Mouse (Mus musculus) MEL (cell line): ENCODE data around the gene Grb7. TPM values are rescaled to one million over a fixed set of nuclear protein-coding genes. Genes with fewer than 3 reads are reported as not detected.

Experiments
- DNase-seq: peaks from one replicate; pipeline ENCODE4 v3.0.0; 2011; ENCODE audit warnings: low read depth, low spot score
- H3K27ac ChIP-seq: 2 replicates; pipeline ENCODE4 v1.5.1; 2012; ENCODE audit warnings: low read depth, mild to moderate bottlenecking, control low read depth, low read length, moderate library complexity; ENCODE audit not compliant: control insufficient read depth
- H3K27me3 ChIP-seq, 2 experiments: fragments of 150-350 bp in 1 of 2; sonication (generic) in 1 of 2; 2 replicates each; pipeline ENCODE4 v1.6.1; 2012; ENCODE audit warnings: low read length in 2 of 2, mild to moderate bottlenecking in 2 of 2, improper control_type of control experiment in 1 of 2, moderate library complexity in 1 of 2; ENCODE audit not compliant: insufficient read depth in 2 of 2, control insufficient read depth in 1 of 2
- H3K36me3 ChIP-seq, 2 experiments: 2 replicates each; pipeline ENCODE4 v1.6.1; 2012 to 2014; ENCODE audit warnings: low read length in 2 of 2, improper control_type of control experiment in 1 of 2, inconsistent platforms in 1 of 2, mild to moderate bottlenecking in 1 of 2; ENCODE audit not compliant: insufficient read depth in 2 of 2, control insufficient read depth in 1 of 2
- H3K4me1 ChIP-seq, 2 experiments: fragments of 150-350 bp in 1 of 2; sonication (generic) in 1 of 2; 2 replicates each; pipeline ENCODE4 v1.6.1; 2012; ENCODE audit warnings: low read length in 2 of 2, improper control_type of control experiment in 1 of 2, mild to moderate bottlenecking in 1 of 2; ENCODE audit not compliant: insufficient read depth in 2 of 2, control insufficient read depth in 1 of 2
- H3K4me3 ChIP-seq, 2 experiments: fragments of 150-350 bp in 1 of 2; sonication (generic) in 1 of 2; 2 replicates each; pipeline ENCODE4 v1.5.1; 2012; ENCODE audit warnings: low read depth in 2 of 2, low read length in 2 of 2, mild to moderate bottlenecking in 2 of 2, moderate library complexity in 2 of 2, control low read depth in 1 of 2, improper control_type of control experiment in 1 of 2; ENCODE audit not compliant: control insufficient read depth in 1 of 2, insufficient read depth in 1 of 2
- H3K79me2 ChIP-seq: 2 replicates; pipeline ENCODE4 v1.6.1; 2012; ENCODE audit warnings: mild to moderate bottlenecking, low read length, moderate library complexity; ENCODE audit not compliant: control insufficient read depth, poor library complexity, insufficient read depth
- H3K9ac ChIP-seq: 2 replicates; pipeline ENCODE4 v1.6.1; 2012; ENCODE audit warnings: low read depth, mild to moderate bottlenecking, control low read depth, low read length, moderate library complexity; ENCODE audit not compliant: control insufficient read depth, poor library complexity, severe bottlenecking
- H3K9me3 ChIP-seq: fragments of 150-350 bp; sonication (generic); replicated peaks from 2 replicates; pipeline ENCODE4 v1.6.1; 2012; ENCODE audit warnings: mild to moderate bottlenecking, low read length, improper control_type of control experiment, moderate library complexity; ENCODE audit not compliant: insufficient read depth
- CHD2 ChIP-seq: IDR thresholded peaks from 2 replicates; pipeline ENCODE4 v1.6.1; 2011; ENCODE audit warnings: low read length, improper control_type of control experiment
- CTCF ChIP-seq, 3 experiments: IDR thresholded peaks in 2 of 3; conservative IDR thresholded peaks in 1 of 3; 2 replicates each; pipeline ENCODE4 v1.5.1; 2011 to 2012; ENCODE audit warnings: low read length in 3 of 3, low read depth in 2 of 3, mild to moderate bottlenecking in 2 of 3, improper control_type of control experiment in 1 of 3, inconsistent platforms in 1 of 3, mixed read lengths in 1 of 3, moderate library complexity in 1 of 3; ENCODE audit not compliant: control insufficient read depth in 1 of 3, insufficient read depth in 1 of 3, poor library complexity in 1 of 3, severe bottlenecking in 1 of 3
- E2F4 ChIP-seq: IDR thresholded peaks from 2 replicates; pipeline ENCODE4 v1.6.1; 2011; ENCODE audit warnings: low read depth, low read length, improper control_type of control experiment, borderline replicate concordance
- ELF1 ChIP-seq: IDR thresholded peaks from 2 replicates; pipeline ENCODE4 v1.6.1; 2014; ENCODE audit warnings: low read depth, mild to moderate bottlenecking, inconsistent platforms, low read length, improper control_type of control experiment, moderate library complexity
- ETS1 ChIP-seq: IDR thresholded peaks from 2 replicates; pipeline ENCODE4 v1.6.1; 2012; ENCODE audit warnings: low read depth, mild to moderate bottlenecking, inconsistent platforms, low read length, improper control_type of control experiment, moderate library complexity
- KAT2A ChIP-seq: conservative IDR thresholded peaks from 2 replicates; pipeline ENCODE4 v1.6.1; 2012; ENCODE audit warnings: low read depth, low read length, improper control_type of control experiment, inconsistent platforms
- MXI1 ChIP-seq: IDR thresholded peaks from 2 replicates; pipeline ENCODE4 v1.6.1; 2011; ENCODE audit warnings: mild to moderate bottlenecking, low read depth, low read length, improper control_type of control experiment
- NELFE ChIP-seq: IDR thresholded peaks from 2 replicates; pipeline ENCODE4 v1.6.1; 2011; ENCODE audit warnings: low read depth, low read length, improper control_type of control experiment
- POLR2A ChIP-seq, 2 experiments: IDR thresholded peaks; 2 replicates each; pipeline ENCODE4 v1.6.1; 2011 to 2012; ENCODE audit warnings: low read length in 2 of 2, mild to moderate bottlenecking in 2 of 2, control low read depth in 1 of 2, improper control_type of control experiment in 1 of 2, low read depth in 1 of 2, moderate library complexity in 1 of 2; ENCODE audit not compliant: control insufficient read depth in 1 of 2, insufficient read depth in 1 of 2, poor library complexity in 1 of 2
- RAD21 ChIP-seq: IDR thresholded peaks from 2 replicates; pipeline ENCODE4 v1.6.1; 2011; ENCODE audit warnings: mild to moderate bottlenecking, low read depth, low read length, improper control_type of control experiment
- SMC3 ChIP-seq: IDR thresholded peaks from 2 replicates; pipeline ENCODE4 v1.6.1; 2011; ENCODE audit warnings: low read depth, low read length, improper control_type of control experiment
- TBP ChIP-seq: IDR thresholded peaks from 2 replicates; pipeline ENCODE4 v1.8.0; 2011; ENCODE audit warnings: low read depth, low read length, improper control_type of control experiment
- USF1 ChIP-seq: IDR thresholded peaks from 2 replicates; pipeline ENCODE4 v1.6.1; 2014; ENCODE audit warnings: low read depth, mild to moderate bottlenecking, inconsistent platforms, low read length, improper control_type of control experiment, moderate library complexity
- ZC3H11A ChIP-seq: IDR thresholded peaks from 2 replicates; pipeline ENCODE4 v1.6.1; 2012; ENCODE audit warnings: low read depth, mild to moderate bottlenecking, inconsistent platforms, low read length, improper control_type of control experiment
- ZNF384 ChIP-seq: IDR thresholded peaks from 2 replicates; pipeline ENCODE4 v1.6.1; 2012; ENCODE audit warnings: low read depth, mild to moderate bottlenecking, inconsistent platforms, low read length, improper control_type of control experiment
- polyA plus RNA-seq, 2 experiments: library from polyadenylated mRNA; stranded (reverse) in 1 of 2; unstranded in 1 of 2; fragments of >175 nt in 1 of 2; fragments of >200 nt in 1 of 2; gene quantifications; 2 replicates each; pipeline versions ENCODE4 v1.2.1 to v1.2.4; 2012; ENCODE audit warnings: low replicate concordance in 2 of 2, low read depth in 1 of 2; ENCODE audit not compliant: insufficient read length in 2 of 2, insufficient read depth in 1 of 2, missing spikeins in 1 of 2
- total RNA-seq: library from RNA; depleted of rRNA; stranded (reverse); fragments of 300-350 nt; gene quantifications from 2 replicates; pipeline ENCODE4 v1.2.3, GENCODE M21; 2012

Gene Grb7
- total and polyA plus RNA-seq, 3 experiments, result 0.21 TPM; not detected in 2

- Histone ChIP-seq H3K79me2 (no peaks in the 10 kb centered on the region), H3K4me1 (no peaks in the 10 kb centered on the region), H3K4me3 (no peak overlapping the region), H3K9me3 (no peaks in the 10 kb centered on the region), H3K9ac (no peak overlapping the region)
- TF ChIP-seq USF1 (no peak), TBP (no peak), ELF1 (no peak), ZNF384 (peak; percentile 51; the same call in 1 of the 2 replicates), KAT2A (no peak)
- TF ChIP-seq, all 39 proteins: peak for 1
- Histone ChIP-seq H3K27me3 (peaks cover 10 to 13% of the 10 kb centered on the region in 2 experiments), H3K27ac (no peak overlapping the region), H3K36me3 (no peaks in the 10 kb centered on the region)
- DNase-seq, result no peak
Observed at GRCm38 (mm10) chr11:98409341-98409822, 36.8 kb upstream of the Grb7 start.

- no peak for DNase-seq
- no peak within 1 kb of the TSS for H3K27ac ChIP-seq
- no peaks in the 10 kb centered on the region for H3K36me3 ChIP-seq
- peaks cover 0 to 4% of the 10 kb centered on the region in 2 experiments; a peak in 2 of 4 replicates for H3K4me1 ChIP-seq
- TF ChIP-seq TBP (no peak), POLR2A (IDR thresholded peaks at IDR 0.05; ENCODE audit: control insufficient read depth in 1 of 2, insufficient read depth in 1 of 2, low read depth in 1 of 2, low read length in 2 of 2, poor library complexity in 1 of 2) (no peak), RAD21 (no peak), SMC3 (no peak), ZNF384 (no peak), E2F4 (no peak), USF1 (no peak), ETS1 (no peak), CTCF (IDR thresholded peaks at IDR 0.05 in 2 of 3, conservative IDR thresholded peaks at IDR 0.05 in 1 of 3; ENCODE audit: control insufficient read depth in 1 of 3, insufficient read depth in 1 of 3, low read depth in 2 of 3, low read length in 3 of 3, poor library complexity in 1 of 3, severe bottlenecking in 1 of 3) (no peak), MXI1 (no peak), CHD2 (no peak)
- TF ChIP-seq, all 39 proteins: peak for 0
- no peaks in the 10 kb centered on the region for H3K9me3 ChIP-seq
- no peak within 1 kb of the TSS for H3K4me3 ChIP-seq
- H3K27me3 ChIP-seq, result peaks cover 8 to 12% of the 10 kb centered on the region in 2 experiments
- no peaks in the 10 kb centered on the region for H3K79me2 ChIP-seq
- no peak within 1 kb of the TSS for H3K9ac ChIP-seq
Observed at GRCm38 (mm10) chr11:98412273-98412796, 33.9 kb upstream of the Grb7 start, which contains the start of gene Erbb2. Gene Erbb2, plus strand, starts transcription at chr11:98412470.

DNA sequence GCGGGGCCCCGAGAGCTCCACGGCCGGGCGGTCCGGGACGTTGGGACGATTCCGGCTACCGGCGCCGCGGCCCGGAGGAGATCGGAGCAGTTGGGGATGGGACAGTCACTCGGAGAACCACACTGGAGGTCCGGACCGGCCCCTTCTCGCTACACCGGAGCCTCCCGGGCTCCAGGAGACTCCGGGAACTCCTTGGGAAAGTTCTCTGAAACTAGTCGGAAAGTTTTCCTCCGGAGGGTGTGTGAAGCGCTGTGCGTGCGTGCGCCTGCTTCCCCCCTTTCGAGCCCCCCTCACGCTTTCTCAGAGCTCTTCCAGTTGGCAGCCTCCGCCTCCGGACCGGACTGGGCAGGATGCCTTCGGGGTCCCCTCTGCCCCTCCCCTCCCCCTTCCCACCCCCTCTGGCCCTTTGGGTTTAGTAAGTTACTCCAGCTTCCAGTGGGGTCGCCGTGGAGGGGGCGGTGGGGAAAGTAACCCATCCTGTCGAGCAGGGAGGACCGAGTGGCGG, 33.3 kb upstream of the Grb7 start:
- no peak for DNase-seq
- no peak overlapping the region for H3K4me3 ChIP-seq
- TF ChIP-seq ZC3H11A (no peak), NELFE (no peak)
- TF ChIP-seq, all 39 proteins: peak for 0
- Histone ChIP-seq H3K27ac (no peak overlapping the region), H3K4me1 (peaks cover 0 to 7% of the 10 kb centered on the region in 2 experiments; a peak in 2 of 4 replicates), H3K79me2 (no peaks in the 10 kb centered on the region), H3K27me3 (peaks cover 8% of the 10 kb centered on the region in 2 experiments), H3K36me3 (no peaks in the 10 kb centered on the region), H3K9me3 (no peaks in the 10 kb centered on the region), H3K9ac (no peak overlapping the region)
